Mouse (Mus musculus) gastrocnemius, postnatal 4 days (tissue): ENCODE results near the gene Sval1. TPM values are rescaled to one million over a fixed set of nuclear protein-coding genes. Genes with fewer than 3 reads are reported as not detected.

ENCODE experiments used
- DNase-seq, 2 experiments: peaks; one replicate each; pipeline ENCODE4 v3.0.0; 2021 to 2022; ENCODE audit warnings: low spot score in 2 of 2, mixed read lengths in 2 of 2
- long read RNA-seq, 2 experiments: library from polyadenylated mRNA; stranded (forward); transcript quantifications; one replicate each; pipeline ENCODE4 v2.0.0; 2021
- total RNA-seq, 2 experiments: library from RNA; stranded (reverse); gene quantifications; 2 replicates each; pipeline ENCODE4 v1.2.3; 2021

Gene Sval1
- not detected for total RNA-seq
- long read RNA-seq, experiment 1: 0 reads
- long read RNA-seq, experiment 2: 0 reads

DNA sequence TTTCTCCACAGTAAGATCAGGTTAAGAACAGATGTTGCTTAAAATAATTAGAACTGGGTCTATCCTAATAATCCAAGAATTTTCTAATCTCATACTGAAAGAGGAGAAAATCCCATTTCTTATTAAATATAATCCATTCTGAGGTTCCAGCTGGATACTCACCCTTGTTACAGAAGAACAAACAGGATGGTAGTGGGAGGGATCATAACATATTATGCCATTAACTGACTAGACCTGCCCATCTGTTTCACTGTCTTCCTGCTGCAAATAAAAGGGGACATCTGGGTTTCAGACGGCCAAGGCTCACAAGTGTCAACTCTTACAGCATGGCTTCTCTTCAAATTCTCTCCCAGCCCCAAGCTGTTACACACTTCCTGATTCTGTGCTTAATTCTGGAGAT lies at the start of gene Sval1:
Sval1 (plus strand) TSS at position 301 of the 400 bp plus-strand sequence.
- no peak for DNase-seq

GRCm38 (mm10) chr6:41911625-41912024 lies 39.8 kb upstream of the Sval1 start:
- no peak for DNase-seq

DNA sequence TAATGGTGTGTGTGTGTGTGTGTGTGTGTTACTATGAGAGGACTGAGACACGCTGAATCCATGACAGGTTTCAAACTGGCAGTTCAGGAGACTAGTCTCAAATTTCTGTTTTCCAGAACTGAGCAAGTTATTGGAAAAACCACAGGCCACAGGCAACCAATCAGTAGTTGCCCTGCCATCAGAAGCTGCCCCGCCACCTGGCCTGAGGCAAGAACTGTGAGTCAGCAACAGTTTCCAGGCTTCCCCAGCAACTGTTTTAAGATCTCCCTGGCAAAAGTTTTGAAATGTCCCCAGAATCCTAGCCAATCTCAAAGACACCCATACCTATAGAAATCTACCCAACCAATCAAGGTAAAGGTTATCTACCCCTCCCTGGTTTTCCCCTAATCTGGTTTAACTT lies 36.5 kb upstream of the Sval1 start:
- DNase-seq: no peak

DNA sequence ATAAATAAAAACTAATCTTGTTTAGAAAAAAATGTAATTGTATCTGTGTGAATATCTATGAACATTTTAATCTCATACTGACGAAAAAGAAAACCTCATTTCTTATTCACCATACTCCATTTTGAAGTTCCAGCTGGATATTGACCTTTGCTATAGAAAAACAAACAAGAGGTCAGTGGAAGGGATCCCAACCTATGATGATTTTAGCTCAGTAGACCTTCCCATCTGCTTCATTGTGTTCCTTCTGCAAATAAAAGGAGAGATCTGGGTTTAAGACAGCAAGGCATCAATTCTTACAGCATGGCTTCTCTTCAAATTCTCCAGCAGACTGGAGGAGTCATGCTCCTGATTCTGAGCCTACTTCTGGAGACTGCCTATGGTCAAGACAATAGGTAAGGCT lies 16.4 kb downstream of the Sval1 start, which contains the start of gene Sval3:
Sval3 (plus strand) TSS at position 301 of the 400 bp plus-strand sequence.
- DNase-seq: no peak

Other genes starting within 250 kb of the Sval1 start
- 1 to 10 TPM in 1 of 2 experiments, under 1 TPM in 1; 0.78 to 1.4 TPM for gene Kel, start 247.3 kb upstream of the Sval1 start, total RNA-seq
- not detected for gene Olfr459, start 176.5 kb upstream of the Sval1 start, total RNA-seq
- gene Pip, start 104.1 kb upstream of the Sval1 start, total RNA-seq: not detected
- gene Sval2, start 98.6 kb upstream of the Sval1 start, total RNA-seq: not detected
- gene Sval3, start 16.5 kb downstream of the Sval1 start, total RNA-seq: not detected
- gene Sva, start 86.8 kb downstream of the Sval1 start, total RNA-seq: not detected
- gene Tas2r139, start 189.3 kb downstream of the Sval1 start, total RNA-seq: not detected